Mouse (Mus musculus) cerebellum, adult 2 months (tissue): ENCODE data around the gene Traf5. TPM values are rescaled to one million over a fixed set of nuclear protein-coding genes. Genes with fewer than 3 reads are reported as not detected.
A peak's percentile ranks its signal among the peaks of the same experiment; 100 is the strongest.

ENCODE experiments used
- DNase-seq, 2 experiments: peaks; one replicate each; pipeline ENCODE4 v3.0.0; 2021
- H3K27ac ChIP-seq: fragments of 200-500 bp; 2 replicates; pipeline ENCODE4 v1.5.1; 2012; ENCODE audit warnings: low read length, control low read depth, inconsistent platforms; ENCODE audit not compliant: insufficient read depth
- H3K27me3 ChIP-seq: fragments of 200-500 bp; 2 replicates; pipeline ENCODE4 v1.6.1; 2012; ENCODE audit warnings: inconsistent platforms, mild to moderate bottlenecking, low read length, moderate library complexity; ENCODE audit not compliant: control insufficient read depth, insufficient read depth
- H3K4me1 ChIP-seq: fragments of 200-500 bp; 2 replicates; pipeline ENCODE4 v1.6.1; 2011; ENCODE audit warnings: low read length; ENCODE audit not compliant: control insufficient read depth, insufficient read depth
- H3K4me3 ChIP-seq: fragments of 200-500 bp; replicated peaks from 2 replicates; pipeline ENCODE3; 2011; ENCODE audit warnings: mild to moderate bottlenecking, low read depth, low read length, control low read depth; ENCODE audit not compliant: insufficient read depth
- CTCF ChIP-seq: fragments of 200-500 bp; IDR thresholded peaks from 2 replicates; pipeline ENCODE4 v1.5.1; 2011; ENCODE audit warnings: low read depth, mild to moderate bottlenecking, control low read depth, low read length, moderate library complexity, borderline replicate concordance; ENCODE audit not compliant: insufficient read depth
- POLR2A ChIP-seq: fragments of 200-500 bp; IDR thresholded peaks from 2 replicates; pipeline ENCODE4 v1.6.1; 2011; ENCODE audit warnings: low read length, control low read depth, borderline replicate concordance; ENCODE audit not compliant: insufficient read depth
- WGBS: fragments of 180-500 bp; shearing (Covaris S2); methylation state at CpG from one replicate; pipeline ENCODE4 v1.1.7; 2018; 5-methylcytosine and 5-hydroxymethylcytosine counted together
- polyA plus RNA-seq: library from polyadenylated mRNA; depleted of rRNA; stranded (reverse); fragments of >200 nt; gene quantifications from 2 replicates; pipeline ENCODE4 v1.2.3, GENCODE M21; 2012

Traf5 gene
- polyA plus RNA-seq, 1 experiment = 3.6 TPM

DNA sequence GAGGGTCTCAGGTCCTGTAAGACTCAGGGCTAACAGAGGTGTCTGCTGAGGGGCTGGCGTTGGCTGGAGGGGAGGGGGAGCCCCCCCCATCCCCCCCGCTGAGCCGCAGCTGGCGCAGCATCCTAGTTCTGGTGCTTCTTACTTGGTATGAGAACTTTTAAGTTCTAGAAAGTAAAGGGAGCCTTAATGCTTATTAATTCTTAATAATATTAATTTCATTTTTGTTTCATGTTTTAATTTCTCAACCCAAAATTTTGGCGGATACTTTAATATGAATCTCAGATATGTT, 104.9 kb downstream of the Traf5 start:
- Histone ChIP-seq H3K27me3 (no peaks in the 10 kb centered on the region), H3K27ac (no peak overlapping the region), H3K4me3 (no peak overlapping the region), H3K4me1 (no peaks in the 10 kb centered on the region)
- no peak for TF ChIP-seq CTCF
- no peak for TF ChIP-seq POLR2A
- no peak for DNase-seq
- 55% methylated on average over 5 of the region's 5 CpGs for WGBS

DNA sequence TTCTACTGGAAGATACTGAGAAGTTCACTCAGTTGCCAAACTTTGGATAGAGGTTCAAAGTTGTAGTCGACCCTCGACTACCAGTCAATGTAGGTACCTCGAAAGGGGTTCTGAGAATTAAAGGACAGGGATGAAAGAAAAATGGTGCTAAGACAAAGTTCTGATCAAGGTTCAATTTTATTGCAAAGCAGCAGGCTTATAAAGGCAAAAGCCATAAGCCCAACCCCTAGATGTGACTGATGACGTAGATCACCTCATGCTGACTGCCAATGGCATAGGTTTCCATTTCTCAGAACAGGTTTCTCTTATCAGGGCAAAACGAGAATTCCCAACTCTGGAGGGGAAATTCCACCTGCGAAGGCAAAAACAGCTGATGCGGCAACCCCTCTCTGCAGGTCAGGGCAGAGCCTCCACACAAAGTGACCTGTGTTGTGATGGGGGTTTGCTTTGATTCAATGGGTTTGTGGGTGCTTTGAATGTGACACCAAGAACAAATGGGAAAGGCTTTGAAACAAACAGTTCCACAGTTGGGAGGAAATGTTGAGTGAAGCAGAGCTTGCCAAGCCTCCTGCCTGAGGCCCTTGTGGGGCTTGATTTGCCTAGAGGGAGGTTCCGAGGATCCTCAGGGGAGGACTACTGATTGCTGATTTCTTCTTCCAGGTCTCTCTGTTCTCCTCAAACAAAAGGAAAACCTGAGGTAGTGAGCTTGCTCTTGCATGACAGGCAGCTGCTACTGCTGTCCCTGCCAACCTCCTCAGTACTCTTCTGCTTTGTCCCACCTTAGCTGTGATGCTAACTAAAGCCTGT, 105.5 kb downstream of the Traf5 start:
- Histone ChIP-seq H3K27ac (no peak overlapping the region), H3K4me3 (no peak overlapping the region), H3K4me1 (no peaks in the 10 kb centered on the region), H3K27me3 (no peaks in the 10 kb centered on the region)
- no peak for TF ChIP-seq CTCF
- TF ChIP-seq POLR2A = no peak
- DNase-seq = no peak
- WGBS = 76% methylated on average over 8 of the region's 8 CpGs

DNA sequence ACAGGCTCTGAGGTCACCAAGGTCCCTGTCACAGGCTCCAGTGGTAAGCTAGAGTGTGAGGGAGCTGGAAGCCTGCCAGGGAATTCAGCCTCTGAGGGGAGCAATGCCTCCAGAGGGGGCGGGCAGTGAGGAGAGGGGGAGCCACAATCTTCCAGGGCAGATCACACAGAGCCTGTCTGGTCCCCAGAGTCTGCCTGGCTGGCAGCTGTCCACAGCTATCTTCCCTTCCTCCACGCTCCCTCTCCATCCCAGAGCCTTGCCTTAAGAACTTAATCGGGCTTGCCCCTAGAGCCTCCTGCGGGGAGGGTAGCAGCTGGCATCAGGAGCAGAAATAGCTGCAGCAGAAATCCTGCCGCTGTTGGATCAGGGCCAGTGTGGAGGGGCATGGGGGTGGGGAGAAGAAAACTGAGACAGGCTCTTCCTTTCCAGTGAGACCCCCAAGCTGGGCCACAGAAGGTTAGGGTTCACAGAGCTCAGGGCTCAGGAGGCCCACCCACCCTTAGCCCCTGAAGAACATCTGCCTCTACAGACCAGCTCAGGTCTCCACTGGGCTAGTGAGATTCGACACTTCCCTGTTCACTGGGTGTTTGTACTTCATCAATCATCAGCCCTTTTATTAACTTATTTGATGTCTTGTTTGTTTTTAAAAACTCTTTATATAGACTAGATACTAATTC, 110.8 kb downstream of the Traf5 start:
- TF ChIP-seq CTCF (no peak), POLR2A (no peak)
- no peak overlapping the region for H3K27ac ChIP-seq
- no peaks in the 10 kb centered on the region for H3K27me3 ChIP-seq
- no peaks in the 10 kb centered on the region for H3K4me1 ChIP-seq
- WGBS = 12% methylated on average over 6 of the region's 6 CpGs
- DNase-seq = no peak
- no peak overlapping the region for H3K4me3 ChIP-seq

DNA sequence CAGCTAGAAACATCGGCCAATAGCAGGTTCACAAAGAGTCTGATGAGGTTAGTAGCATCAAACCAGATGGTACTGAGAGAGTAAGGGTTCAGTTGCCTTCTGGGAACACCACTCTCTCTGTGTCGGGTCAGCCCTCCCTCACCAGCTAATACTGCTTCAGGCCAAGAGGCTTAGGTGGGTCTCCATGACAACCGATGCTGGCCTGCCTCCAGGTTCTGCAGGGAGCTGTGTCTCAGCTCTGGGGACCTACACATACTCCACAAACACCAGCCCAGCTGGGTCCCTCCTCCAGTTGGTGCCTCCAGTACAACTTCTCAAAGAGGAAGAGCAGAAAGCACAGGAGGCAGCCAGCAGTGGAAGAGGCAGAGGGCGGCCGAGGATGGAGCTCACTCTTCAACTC, 115.2 kb downstream of the Traf5 start, which contains the start of gene Rd3:
Gene Rd3, plus strand, starts transcription at position 184 of the 400 bp plus-strand sequence.
- 16% methylated on average over 5 of the region's 5 CpGs for WGBS
- H3K27ac ChIP-seq = no peak within 1 kb of the TSS
- H3K27me3 ChIP-seq = no peaks in the 10 kb centered on the region
- no peak within 1 kb of the TSS for H3K4me3 ChIP-seq
- no peak for DNase-seq
- no peak for TF ChIP-seq POLR2A
- TF ChIP-seq CTCF = no peak
- H3K4me1 ChIP-seq = no peaks in the 10 kb centered on the region

DNA sequence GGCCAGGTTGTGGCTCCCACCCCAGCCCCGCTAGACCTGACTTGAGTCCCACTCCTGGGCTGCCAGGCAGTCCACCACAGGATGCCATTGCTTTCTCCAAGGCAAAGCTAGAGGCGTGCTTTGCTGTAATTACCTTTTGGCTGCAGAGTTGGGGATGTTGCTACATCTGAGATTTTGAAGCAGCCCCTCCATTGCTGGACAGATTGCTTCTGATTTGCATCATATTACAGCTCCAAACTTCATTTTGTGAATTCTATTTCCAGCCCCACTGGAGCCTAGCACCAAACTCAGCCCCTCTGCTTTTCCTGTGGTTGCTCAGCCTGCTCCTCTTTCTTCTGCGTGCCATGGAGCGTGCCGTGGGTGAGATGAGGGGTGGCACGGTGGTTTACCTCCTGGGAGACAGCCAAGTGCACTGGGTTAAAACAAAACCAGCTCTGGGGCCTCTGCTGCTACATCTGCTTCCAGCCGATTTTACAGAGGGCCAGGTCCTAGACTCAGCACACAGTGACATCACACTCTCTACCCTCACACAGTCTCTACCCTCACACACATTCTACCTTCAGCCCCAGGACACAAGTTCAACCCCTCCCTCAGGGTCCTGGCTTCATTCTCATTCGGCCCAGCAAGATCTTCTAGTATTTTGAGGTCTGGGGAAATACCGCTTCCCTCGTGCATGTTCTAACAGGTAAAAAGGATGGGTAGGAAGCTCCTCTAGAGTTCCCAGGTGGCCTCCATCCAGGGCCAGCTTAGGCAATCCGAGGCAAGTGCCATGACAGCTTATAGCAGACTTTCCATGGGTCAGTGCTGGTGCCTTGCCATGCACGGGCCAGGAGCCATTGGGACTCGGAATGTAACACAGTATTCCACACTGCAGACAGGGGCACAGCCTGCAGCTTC, 117.6 kb downstream of the Traf5 start:
- Histone ChIP-seq H3K27ac (no peak overlapping the region), H3K4me3 (no peak overlapping the region), H3K4me1 (no peaks in the 10 kb centered on the region), H3K27me3 (no peaks in the 10 kb centered on the region)
- DNase-seq = no peak
- 38% methylated on average over 13 of the region's 13 CpGs for WGBS
- TF ChIP-seq POLR2A = no peak
- no peak for TF ChIP-seq CTCF

DNA sequence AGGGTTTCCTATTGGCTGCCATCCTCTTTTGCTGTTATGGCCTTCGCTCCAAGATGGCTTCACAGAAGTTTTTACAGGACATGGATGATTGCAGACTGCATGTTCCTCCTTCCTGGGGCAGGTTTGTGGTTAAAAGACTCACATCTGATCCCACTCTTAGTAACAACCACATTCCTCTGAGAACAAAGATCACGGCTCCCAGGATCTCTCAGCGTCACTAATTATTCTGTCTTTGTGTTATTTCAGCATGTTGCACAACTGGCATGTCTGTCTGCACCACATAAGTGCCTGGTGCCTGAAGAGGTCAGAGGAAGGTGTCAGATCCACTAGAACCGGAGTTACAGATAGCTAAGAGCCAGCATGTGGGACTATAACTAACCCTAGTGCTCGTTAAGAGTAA, 122.4 kb downstream of the Traf5 start:
- H3K4me1 ChIP-seq = no peaks in the 10 kb centered on the region
- no peak overlapping the region for H3K4me3 ChIP-seq
- H3K27me3 ChIP-seq = no peaks in the 10 kb centered on the region
- no peak for DNase-seq
- no peak for TF ChIP-seq POLR2A
- 72% methylated on average over 5 of the region's 5 CpGs for WGBS
- no peak overlapping the region for H3K27ac ChIP-seq

DNA sequence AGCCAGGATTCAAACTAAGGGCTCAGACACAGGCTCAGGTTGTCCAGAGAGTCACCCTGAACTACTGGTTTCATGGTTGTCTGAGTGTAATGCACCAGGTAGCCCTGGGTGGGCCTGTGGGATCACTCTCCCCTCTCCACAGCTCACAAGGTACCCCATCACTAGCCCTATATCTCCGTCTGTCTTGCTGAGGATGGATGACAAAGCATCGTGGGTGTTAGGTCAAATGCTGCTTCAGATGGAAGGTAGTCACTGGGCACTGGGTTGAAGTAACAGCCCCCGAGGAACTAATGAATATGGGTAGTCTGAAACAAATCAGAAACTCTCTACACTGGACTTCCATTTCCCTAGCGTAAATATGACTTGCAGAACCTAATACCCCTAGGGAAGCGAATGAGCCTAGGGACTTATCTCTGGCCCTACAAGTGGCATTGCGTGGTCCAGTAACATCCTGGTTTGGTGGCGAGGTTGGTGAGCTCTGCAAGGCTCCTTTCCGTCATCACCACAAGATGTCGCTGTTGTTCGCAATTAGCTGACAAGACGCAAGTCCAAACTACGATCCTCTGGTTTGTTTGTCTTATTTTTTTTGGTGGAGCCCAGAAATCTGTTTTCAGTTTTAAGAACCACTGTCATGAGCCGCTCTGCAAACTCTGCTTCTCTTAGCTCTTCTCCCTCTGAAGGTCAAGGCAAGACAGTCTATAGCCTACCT, 127.4 kb downstream of the Traf5 start:
- H3K27me3 ChIP-seq = no peaks in the 10 kb centered on the region
- TF ChIP-seq CTCF = peak; percentile 96
- TF ChIP-seq POLR2A = no peak
- 12% methylated on average over 13 of the region's 13 CpGs for WGBS
- DNase-seq = peak; percentile 64 to 76
- no peak overlapping the region for H3K27ac ChIP-seq
- H3K4me1 ChIP-seq = no peaks in the 10 kb centered on the region
- H3K4me3 ChIP-seq = no peak overlapping the region
